Mouse (Mus musculus): ENCODE measurements around the gene Gimap7.

The Gimap7 gene

DNA sequence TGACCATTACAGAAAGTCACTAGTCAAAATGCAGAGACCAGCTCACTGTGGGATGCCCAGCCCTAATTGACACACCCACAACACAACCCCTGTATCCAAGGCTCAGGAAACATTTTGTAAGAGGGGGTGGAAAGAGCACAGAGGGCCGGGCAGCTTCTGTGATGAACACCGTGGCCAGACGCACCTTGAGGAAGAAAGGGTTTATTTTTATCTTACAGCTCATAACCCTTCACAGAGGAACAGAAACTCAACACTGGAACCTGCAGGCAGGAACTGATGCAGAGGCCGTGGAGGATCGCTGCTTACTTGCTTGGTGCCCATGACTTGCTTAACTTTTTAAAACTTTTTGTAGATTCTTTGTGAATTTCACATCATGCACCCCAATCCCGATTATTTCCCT, 25.5 kb upstream of the Gimap7 start:
- DNase-seq (ENCODE audit: low spot score in 2 of 2), result peak; percentile 78 to 79

DNA sequence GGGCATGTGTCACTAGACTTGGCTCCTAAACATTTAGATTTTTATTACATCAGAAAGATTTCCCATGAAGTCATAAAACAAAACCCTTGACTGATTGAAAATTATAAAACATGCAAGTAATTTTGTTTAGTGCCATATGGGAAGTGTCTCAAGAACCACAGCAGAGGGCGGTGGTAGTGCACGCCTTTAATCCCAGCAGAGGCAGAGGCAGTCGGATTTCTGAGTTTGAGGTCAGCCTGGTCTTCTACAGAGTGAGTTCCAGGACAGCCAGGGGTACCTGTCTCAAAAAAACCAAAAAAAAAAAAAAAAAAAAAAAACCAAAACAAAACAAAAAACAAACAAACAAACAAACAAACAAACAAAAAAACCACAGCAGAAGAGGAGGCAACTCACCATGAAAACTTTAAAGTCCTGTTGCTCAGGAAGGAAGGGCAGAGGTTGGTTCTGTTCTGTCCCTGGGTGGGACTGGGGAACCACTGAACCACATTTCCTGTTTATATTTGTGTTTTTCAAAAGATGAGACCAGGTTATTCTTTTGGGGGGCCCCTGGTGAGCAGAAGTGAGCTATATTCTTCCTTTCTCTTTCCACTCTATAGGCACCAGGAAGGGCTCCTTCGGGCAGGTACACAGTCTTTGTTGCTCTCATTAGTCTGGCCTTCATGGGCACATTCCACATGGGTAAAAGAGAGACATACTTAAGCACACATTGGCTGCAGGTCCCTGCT, 21.4 kb upstream of the Gimap7 start:
- no peak for DNase-seq (ENCODE audit: low spot score in 2 of 2)

DNA sequence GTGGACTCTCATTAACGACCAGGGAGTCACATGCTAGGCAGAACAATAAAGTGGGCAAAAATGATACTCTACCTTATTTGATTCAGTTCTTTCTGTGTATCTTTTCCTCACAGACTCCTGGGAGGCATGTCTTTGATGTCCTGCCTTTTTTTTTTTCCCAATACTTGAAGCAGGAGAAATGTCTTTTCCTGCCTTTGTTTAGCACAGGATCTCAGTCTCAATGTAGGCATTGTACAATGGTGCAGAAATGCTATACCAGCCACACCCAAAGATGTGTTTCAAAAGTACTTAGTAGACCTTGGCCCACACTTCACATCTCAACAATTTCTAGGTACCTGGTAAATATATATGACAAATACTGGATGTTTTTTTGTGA, 20.9 kb upstream of the Gimap7 start:
- no peak for DNase-seq (ENCODE audit: low spot score in 2 of 2)

DNA sequence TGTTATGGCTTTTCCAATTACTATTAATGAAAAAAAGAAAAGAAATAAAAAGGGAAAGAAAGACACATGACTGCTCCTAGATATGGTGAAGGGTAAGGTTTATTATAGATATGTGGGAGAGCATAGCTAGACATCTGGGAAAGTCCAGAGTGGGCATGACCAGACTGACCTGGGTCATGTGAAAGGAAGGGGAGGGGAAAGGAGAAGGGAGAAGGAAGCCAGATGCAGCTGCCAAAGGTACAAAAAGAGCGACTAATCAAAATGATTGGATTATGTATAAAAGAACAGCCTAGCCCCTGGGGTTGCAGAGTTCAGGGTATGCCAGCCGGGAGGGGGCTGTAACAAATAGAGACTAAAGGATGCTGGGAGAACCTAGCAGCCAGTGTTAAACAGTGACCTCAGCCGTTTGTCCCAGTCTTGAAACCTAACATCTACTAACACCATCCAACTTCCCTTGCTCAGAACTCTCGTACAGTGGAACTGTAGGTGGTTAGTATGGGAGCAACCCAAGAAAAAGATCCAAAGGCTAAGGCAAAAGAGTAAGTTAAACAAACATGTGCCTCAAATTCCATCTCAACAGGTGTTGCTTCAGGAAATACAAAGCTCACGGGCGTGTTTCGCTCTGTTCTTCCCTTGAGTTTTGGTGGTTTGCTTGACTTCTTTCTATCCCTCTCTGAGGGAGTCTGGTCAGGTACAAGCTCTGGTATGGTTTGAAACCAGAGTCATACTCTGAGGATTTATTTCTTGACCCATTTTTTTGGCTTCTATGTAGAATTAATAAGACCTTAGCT, 20.2 kb upstream of the Gimap7 start:
- no peak for DNase-seq (ENCODE audit: low spot score in 2 of 2)

DNA sequence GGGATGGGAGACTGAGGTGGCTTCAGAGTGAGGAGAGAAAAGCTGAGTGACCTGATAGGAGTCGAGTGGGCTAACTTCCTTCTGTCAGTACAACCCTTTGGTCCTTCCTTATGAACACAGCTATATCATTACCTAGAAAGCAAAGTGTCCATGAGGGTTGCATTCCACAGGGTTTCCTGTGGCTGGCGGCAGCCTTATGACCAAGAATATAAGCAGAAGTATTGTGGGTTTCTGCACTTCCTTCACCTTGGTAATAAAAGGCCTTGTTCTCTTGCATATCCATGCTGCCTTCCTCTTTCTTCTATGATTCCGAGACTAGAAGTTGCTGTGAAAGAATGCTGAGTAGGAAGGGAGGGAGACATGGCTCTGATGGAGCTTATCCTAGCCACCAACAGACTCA, 19.5 kb upstream of the Gimap7 start:
- no peak for DNase-seq (ENCODE audit: low spot score in 2 of 2)

DNA sequence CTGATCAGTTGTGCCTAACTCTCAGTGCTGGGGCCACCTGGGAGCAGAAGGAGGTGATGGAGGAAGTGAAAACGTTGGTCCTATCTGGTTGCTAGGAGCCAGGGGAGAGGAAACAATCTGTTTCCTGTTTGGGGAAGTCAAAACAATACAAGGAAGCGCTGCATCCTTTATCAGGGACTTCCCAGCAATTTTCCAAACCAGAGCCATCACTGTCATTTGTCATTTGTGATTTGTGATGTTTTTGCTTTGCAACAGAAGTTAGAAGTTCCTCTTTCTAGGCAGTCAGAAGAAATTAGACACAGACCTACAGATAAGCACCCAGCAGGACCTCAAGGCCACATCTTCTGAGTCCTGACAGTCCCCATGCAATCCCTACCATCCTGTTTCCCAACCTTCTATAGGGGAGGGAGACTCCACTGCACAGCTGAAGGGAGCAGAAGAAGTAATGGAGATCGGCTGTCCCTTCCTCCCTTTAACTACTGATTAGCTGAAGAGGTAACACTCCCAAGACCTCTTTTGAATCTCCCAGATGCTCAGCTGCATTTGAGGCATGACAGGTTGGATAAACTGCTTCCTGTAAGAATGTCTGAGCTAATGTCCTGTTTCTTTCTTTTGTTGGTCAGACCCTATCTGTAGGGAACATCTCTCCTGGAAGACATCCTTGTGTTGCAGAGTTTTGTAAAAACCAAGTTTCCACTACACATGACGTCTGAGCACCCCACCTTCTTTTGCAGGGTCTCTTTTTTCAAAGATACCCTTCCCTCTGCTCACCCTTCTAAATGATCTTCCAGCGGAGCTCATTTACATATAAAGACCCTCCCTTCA, 18.0 kb upstream of the Gimap7 start:
- peak; percentile 82 to 84 for DNase-seq (ENCODE audit: low spot score in 2 of 2)

DNA sequence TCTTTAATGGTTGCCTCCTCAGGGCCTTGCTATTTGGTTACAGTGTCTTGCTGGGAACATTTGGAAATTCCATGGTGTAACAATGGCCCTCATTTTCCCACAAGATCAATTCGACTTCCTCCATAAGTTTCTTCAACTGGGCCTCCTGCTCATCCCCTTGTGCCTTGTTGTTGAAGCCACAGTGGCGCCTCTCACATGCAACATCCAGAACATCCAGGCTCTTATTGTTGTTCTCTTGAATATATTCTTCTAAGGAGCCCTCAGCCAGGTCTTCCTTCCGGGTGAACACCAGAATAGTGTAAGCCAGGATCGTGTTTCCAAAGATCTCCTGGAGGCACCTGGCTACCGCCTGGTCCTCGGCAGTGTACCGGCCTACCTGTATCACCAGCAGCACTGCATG, 16.3 kb upstream of the Gimap7 start:
- DNase-seq (ENCODE audit: low spot score in 2 of 2), result no peak

DNA sequence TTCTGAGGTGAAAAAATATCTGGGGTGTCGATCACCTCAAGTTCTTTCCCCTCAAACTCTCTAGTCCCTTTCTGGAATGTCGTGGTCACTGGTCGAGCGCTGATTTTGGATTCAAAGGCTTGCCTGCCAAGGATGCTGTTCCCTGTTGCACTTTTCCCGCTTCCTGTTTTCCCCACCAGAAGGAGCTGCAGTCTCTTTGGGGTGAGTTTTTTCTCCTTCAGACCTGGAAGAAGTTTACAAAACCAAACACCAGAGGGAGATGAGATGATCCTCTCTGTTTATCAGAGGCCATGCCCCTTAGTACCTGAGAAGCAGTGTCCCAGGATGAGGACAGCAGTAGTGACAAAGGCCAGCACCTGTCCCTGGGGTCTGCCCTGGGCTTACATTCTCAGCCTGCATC, 15.8 kb upstream of the Gimap7 start:
- DNase-seq (ENCODE audit: low spot score in 2 of 2), result no peak

DNA sequence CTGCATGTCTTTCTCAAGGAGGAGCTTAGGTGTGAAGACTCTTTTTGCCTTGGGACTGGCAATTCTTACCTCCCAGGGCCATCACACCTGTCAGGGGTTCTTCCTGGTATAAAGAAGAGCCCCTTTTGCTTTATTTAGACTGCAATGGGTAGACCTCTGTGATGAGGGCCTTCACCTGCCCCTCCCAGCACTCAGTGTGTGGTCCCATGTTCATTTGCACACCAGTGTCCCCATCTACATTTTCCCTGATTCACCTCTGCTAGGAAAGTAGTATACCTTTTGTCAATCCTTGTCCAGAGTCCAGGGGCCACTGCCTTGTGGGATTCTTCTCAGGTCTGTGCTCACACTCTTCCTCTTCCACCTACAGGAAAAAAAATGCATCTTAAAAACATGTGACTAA, 14.3 kb upstream of the Gimap7 start:
- no peak for DNase-seq (ENCODE audit: low spot score in 2 of 2)

DNA sequence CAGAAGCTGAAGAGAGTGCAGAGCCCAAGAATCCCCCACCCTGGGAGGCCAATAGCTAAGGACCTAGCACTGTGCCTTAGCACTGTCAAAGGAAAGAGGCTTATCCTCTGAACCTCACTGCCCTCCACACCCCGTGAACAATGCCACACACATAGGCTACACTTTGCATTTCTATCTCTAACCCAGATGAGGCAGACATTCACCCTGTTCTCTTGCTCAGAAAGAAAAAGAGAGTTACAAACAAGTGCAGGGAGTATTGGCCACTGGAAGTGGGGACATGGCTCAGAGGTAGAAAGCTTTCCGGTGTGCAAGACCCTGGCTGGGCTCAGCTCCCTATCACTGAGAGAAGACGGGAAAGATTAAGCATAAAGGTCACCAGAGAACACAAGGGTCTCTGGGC, 12.3 kb upstream of the Gimap7 start:
- DNase-seq (ENCODE audit: low spot score in 2 of 2), result no peak

DNA sequence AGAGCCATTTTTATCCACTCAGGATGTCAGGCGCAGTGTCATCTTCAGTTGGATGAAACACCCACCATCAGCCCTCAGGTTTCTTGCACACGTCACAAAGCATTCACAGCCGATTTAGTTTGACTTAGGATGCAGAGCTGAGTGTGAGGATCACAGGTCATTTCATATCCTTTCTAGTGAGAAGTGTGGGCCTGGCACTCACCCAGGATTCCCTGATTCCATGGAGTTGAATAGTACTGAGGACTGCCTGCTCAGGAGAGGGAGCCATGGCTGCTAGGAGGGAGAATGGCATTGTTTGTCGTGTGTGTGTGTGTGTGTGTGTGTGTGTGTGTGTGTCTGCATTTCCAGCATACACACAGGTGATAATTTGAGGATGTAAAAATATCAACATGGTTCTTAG, 1.9 kb downstream of the Gimap7 start:
- DNase-seq (ENCODE audit: low spot score in 2 of 2), result no peak

DNA sequence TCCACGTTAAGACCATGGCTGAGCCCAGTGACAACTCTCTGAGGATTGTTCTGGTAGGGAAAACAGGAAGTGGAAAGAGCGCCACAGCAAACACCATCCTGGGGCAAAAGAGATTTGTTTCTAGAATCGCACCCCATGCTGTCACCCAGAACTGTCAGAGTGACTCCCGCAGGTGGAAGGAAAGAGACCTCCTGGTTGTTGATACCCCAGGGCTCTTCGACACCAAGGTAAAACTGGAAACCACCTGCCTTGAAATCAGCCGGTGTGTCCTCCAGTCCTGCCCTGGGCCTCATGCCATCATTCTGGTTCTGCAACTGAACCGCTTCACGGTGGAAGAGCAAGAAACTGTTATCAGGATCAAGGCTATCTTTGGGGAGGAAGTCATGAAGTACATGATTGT, 5.0 kb downstream of the Gimap7 start:
- DNase-seq (ENCODE audit: low spot score in 2 of 2), result no peak

DNA sequence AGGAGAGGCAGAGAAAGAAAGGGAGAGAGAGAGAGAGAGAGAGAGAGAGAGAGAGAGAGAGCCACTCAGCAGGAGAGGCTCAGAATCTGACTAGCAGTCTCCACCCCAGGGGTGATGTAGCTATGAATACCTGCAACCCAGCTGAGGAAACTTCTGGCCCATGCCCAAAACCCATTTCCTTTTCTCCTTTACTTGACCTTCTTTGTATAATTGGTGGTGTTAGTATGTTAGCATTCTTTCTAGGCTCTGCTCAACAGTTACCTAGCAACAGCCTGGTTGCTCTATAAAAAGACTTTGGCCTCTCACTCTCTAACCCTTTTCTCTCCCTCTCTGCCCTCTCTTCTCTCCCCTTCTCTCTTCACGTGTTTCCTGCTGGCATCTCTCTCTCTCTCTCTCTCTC, 7.1 kb downstream of the Gimap7 start:
- DNase-seq (ENCODE audit: low spot score in 2 of 2), result peak; percentile 88 to 90

DNA sequence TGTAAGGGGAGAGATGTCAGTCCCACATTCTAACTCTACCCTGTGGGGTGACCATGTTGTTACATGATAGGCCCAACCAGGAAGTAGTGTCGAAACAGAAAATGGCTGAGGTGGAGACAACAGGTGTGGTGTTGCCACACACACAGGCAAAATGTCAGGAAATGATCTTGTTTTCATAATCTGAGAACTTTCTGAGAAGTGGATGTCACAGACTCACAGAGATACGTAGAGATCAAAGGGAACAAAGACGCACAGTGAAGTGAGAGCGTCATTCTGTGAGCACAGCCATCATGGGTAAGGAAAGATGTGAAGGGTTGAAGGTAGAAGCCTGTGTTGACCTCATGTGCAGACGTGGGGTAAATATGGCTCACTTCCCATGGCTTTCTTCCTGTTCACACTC, 9.3 kb downstream of the Gimap7 start:
- no peak for DNase-seq (ENCODE audit: low spot score in 2 of 2)

DNA sequence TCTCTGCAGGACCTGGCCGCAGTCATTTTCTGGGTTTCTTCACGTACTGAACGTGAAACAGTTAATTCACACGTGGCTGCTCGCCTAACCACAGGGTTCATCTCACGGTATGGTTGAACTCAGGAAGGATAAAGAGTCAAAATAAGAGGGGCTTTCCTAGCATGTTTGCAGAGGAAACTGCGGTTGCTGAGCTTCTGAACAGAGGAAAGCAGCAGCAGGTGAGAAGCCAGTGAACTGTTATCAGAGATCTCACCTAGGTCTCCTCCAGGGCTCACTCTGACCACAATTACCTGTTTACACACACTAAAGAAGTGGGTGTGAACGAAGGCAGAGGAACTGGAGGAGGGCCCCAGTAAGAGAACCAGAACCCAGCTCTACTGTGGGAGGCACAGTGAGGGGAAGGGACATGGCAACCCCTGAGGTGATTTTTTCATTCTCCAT, 14.5 kb downstream of the Gimap7 start:
- DNase-seq (ENCODE audit: low spot score in 2 of 2), result peak; percentile 92 to 93

DNA sequence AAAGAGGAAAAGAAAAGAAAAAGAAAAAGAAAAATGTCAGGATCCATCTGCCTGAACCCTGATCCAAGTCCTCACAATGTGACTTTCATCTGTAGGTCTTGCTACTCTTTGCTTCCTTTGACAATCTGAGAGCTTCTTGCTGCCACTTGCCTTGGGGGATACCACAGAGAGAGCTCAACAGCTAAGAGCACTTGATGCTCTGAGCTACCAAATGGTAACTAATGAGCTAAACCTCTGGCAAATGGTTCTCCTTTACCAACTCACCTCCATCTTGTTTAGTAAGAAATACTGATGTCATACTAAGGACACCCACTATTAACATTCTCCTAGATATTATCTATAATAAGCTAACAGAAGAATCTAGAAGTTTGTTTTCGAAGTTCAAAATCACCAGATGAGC, 15.2 kb downstream of the Gimap7 start:
- no peak for DNase-seq (ENCODE audit: low spot score in 2 of 2)

DNA sequence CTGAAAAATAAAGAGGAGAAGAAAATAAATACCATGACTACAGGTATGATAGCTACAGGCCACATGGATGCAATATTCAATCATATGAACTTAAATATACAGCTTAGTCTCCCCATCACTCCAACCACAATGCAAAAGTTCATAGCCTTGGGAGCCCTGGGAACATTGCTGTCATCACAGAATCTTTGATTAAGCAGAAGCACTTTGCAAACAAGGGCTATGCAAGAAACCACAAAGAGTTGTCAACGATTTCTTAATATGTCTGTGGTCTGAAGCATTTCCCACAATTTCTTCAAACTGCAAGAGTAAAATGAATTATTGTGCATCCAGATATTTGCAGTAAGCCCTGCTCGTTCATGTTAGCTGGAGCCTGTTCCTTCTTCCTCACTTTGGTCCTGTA, 18.6 kb downstream of the Gimap7 start:
- DNase-seq (ENCODE audit: low spot score in 2 of 2), result no peak

DNA sequence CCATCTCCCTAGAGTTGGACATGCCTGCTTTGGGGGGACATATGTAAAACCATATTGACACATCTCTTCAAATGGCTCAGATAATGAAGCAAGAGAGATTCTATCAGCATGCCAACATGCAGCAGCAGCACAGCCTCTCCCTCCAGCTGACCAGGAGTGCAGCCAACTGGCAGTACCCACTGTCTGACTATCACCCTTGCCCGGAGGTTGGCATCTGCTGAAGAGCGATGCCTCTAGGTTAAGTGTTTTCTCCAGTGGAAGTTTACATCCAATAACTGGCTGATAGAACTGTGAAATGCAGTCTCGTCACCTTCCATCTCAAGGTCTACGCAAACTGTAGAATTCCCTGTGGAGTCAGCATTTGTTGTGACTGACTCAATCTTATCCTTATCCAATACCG, 19.3 kb downstream of the Gimap7 start:
- DNase-seq (ENCODE audit: low spot score in 2 of 2), result no peak

DNA sequence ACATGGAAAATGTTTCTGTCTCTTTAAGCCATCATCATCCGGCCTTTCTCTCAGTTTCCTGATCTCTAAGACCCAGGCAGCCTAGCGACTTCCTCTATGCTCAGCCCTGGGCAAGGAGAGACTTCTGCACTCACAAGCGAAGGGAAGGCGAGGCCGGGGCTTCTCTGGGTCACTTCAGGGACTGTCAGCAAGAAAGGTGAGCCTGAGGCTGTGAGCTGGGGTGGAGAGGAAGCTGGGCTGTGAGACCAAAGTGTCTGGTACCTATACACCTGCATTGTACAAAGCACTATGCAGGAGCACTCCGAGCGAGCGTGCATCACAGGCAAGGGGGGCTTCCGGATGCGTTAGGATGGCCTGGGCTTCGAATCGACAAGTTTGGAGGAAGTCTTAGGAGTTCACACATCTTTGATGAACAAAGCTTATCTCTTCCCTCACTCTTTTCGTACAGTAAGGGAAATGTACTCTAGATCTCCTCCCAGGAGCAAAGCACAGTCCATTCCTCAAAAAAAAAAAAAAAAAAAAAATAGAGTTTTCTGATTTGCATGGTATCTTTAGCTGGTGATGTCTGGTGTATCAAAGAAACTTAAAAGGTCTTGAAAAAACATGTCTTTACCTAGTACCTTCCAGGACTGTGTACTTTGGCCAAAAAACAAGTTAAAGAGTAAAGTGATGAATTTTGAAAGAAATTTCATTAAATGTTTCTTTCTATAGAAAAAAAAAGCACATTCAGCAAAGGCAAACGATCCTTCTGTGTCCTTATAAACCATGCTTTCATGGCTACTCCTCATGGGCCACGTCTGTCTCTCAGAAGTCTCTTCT, 20.7 kb downstream of the Gimap7 start, which contains the start of gene Gimap1:
TSS of gene Gimap1 (plus strand) at position 94 of the 819 bp plus-strand sequence.
- DNase-seq (ENCODE audit: low spot score in 2 of 2), result peak; percentile 84

DNA sequence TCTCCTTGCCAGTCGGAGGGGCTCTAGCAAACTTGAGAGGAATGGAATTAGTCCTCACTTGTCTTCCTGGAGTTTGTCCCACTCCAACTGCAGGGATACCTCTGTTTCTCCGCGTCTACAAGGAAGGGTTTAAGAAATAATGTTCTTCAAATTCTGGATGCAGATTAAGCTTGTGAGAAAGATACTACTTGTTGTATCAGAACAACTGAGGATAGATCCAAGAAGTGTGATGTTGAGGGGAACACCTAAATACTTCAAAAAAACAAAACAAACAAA, 21.3 kb downstream of the Gimap7 start:
- DNase-seq (ENCODE audit: low spot score in 2 of 2), result no peak

DNA sequence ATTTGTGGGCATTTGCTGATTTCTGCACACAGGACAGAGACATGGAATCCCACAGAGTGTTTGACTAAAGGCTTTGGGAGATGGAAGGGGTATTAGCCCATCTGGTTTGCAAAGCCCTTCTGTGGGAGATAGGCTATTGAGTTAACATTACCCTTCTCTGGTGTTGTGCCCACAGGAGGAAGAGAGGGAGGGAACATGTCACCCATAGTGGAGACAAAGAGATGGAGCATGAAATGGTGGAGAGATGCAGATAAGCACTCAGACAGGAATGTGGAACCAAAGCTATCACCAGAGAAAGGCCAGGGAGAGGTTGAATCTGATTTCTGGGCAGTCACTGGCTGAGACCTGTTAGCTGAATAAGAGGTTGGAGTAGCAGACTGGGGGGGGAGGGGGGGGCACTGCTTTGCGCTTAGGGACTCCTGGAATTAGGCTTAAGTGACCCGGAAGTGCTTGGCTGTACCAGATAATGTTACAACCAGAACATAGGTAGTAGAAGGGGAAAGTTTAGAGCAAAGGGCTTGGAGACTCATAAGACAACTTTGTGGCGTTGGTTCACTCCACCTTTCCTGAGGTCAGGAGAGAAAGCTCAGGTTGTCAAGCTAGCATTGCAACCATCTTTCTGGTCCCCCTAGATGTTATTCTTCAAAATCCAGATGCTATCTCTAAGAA, 22.2 kb downstream of the Gimap7 start:
- DNase-seq (ENCODE audit: low spot score in 2 of 2), result peak in 1 of 2 experiments; percentile 5

Measured in spleen, postnatal 36 days (tissue).